Mouse (Mus musculus): ENCODE data around the gene Gfod2. TPM values are rescaled to one million over a fixed set of nuclear protein-coding genes. Genes with fewer than 3 reads are reported as not detected.

Gfod2 gene
- total and polyA plus RNA-seq, 3 experiments = 7.0 to 8.3 TPM; not detected in 1

GRCm38 (mm10) chr8:105794009-105794598, 35.6 kb upstream of the Gfod2 start:
- H3K27ac ChIP-seq (ENCODE audit: control insufficient read depth, low read depth, low read length) = no peak overlapping the region
- no peaks in the 10 kb centered on the region for H3K79me2 ChIP-seq (ENCODE audit: control insufficient read depth, insufficient read depth, low read length, poor library complexity)
- H3K4me3 ChIP-seq (ENCODE audit: control insufficient read depth in 1 of 2, insufficient read depth in 1 of 2, low read depth in 2 of 2, low read length in 2 of 2) = no peak overlapping the region
- TF ChIP-seq USF2 (IDR thresholded peaks at IDR 0.05; ENCODE audit: borderline replicate concordance in 1 of 2, insufficient read depth in 1 of 2, low read depth in 1 of 2, low read length in 2 of 2) (no peak), ZMIZ1 (IDR thresholded peaks at IDR 0.05; ENCODE audit: low read depth, low read length) (no peak), RCOR1 (IDR thresholded peaks at IDR 0.05; ENCODE audit: low read depth, low read length) (no peak)
- H3K27me3 ChIP-seq (ENCODE audit: control insufficient read depth in 1 of 2, insufficient read depth in 2 of 2, low read length in 2 of 2) = no peaks in the 10 kb centered on the region
- no peak for DNase-seq (ENCODE audit: low read depth, low spot score)
- H3K9ac ChIP-seq (ENCODE audit: control insufficient read depth, low read depth, low read length, poor library complexity, severe bottlenecking) = no peak overlapping the region
- H3K36me3 ChIP-seq (ENCODE audit: control insufficient read depth in 1 of 2, insufficient read depth in 2 of 2, low read length in 2 of 2) = peaks cover 0 to 9% of the 10 kb centered on the region in 2 experiments; a peak in 3 of 4 replicates
- peaks cover 3 to 12% of the 10 kb centered on the region in 2 experiments; a peak in 3 of 4 replicates for H3K4me1 ChIP-seq (ENCODE audit: control insufficient read depth in 1 of 2, insufficient read depth in 2 of 2, low read length in 2 of 2)
- no peaks in the 10 kb centered on the region for H3K9me3 ChIP-seq (replicated peaks; ENCODE audit: insufficient read depth, low read length)

GRCm38 (mm10) chr8:105793331-105793730, 34.9 kb upstream of the Gfod2 start:
- H3K4me1 ChIP-seq (ENCODE audit: control insufficient read depth in 1 of 2, insufficient read depth in 2 of 2, low read length in 2 of 2) = peaks cover 0 to 4% of the 10 kb centered on the region in 2 experiments; a peak in 2 of 4 replicates

GRCm38 (mm10) chr8:105789626-105790025, 31.2 kb upstream of the Gfod2 start:
- Histone ChIP-seq H3K36me3 (ENCODE audit: control insufficient read depth in 1 of 2, insufficient read depth in 2 of 2, low read length in 2 of 2) (peaks cover 0 to 2% of the 10 kb centered on the region in 2 experiments; a peak in 1 of 4 replicates), H3K4me3 (ENCODE audit: control insufficient read depth in 1 of 2, insufficient read depth in 1 of 2, low read depth in 2 of 2, low read length in 2 of 2) (no peak overlapping the region), H3K9ac (ENCODE audit: control insufficient read depth, low read depth, low read length, poor library complexity, severe bottlenecking) (no peak overlapping the region), H3K9me3 (replicated peaks; ENCODE audit: insufficient read depth, low read length) (no peaks in the 10 kb centered on the region), H3K27ac (ENCODE audit: control insufficient read depth, low read depth, low read length) (no peak overlapping the region), H3K79me2 (ENCODE audit: control insufficient read depth, insufficient read depth, low read length, poor library complexity) (no peaks in the 10 kb centered on the region), H3K4me1 (ENCODE audit: control insufficient read depth in 1 of 2, insufficient read depth in 2 of 2, low read length in 2 of 2) (peaks cover 0 to 4% of the 10 kb centered on the region in 2 experiments; a peak in 1 of 4 replicates), H3K27me3 (ENCODE audit: control insufficient read depth in 1 of 2, insufficient read depth in 2 of 2, low read length in 2 of 2) (no peaks in the 10 kb centered on the region)
- TF ChIP-seq HCFC1 (IDR thresholded peaks at IDR 0.05; ENCODE audit: low read depth, low read length) = no peak
- no peak for TF ChIP-seq KAT2A (conservative IDR thresholded peaks at IDR 0.05; ENCODE audit: low read depth, low read length)
- TF ChIP-seq CHD2 (IDR thresholded peaks at IDR 0.05; ENCODE audit: low read length) = no peak
- no peak for TF ChIP-seq CTCF (IDR thresholded peaks at IDR 0.05 in 2 of 3, conservative IDR thresholded peaks at IDR 0.05 in 1 of 3; ENCODE audit: control insufficient read depth in 1 of 3, insufficient read depth in 1 of 3, low read depth in 2 of 3, low read length in 3 of 3, poor library complexity in 1 of 3, severe bottlenecking in 1 of 3)
- TF ChIP-seq ELF1 (IDR thresholded peaks at IDR 0.05; ENCODE audit: low read depth, low read length) = no peak
- no peak for TF ChIP-seq UBTF (IDR thresholded peaks at IDR 0.05; ENCODE audit: borderline replicate concordance, insufficient read depth, low read depth, low read length)
- TF ChIP-seq TAL1 (IDR thresholded peaks at IDR 0.05; ENCODE audit: low read length) = no peak
- no peak for TF ChIP-seq ZKSCAN1 (IDR thresholded peaks at IDR 0.05; ENCODE audit: low read depth, low read length)
- no peak for TF ChIP-seq ZC3H11A (IDR thresholded peaks at IDR 0.05; ENCODE audit: low read depth, low read length)
- TF ChIP-seq SMC3 (IDR thresholded peaks at IDR 0.05; ENCODE audit: low read depth, low read length) = no peak
- no peak for TF ChIP-seq ZNF384 (IDR thresholded peaks at IDR 0.05; ENCODE audit: low read depth, low read length)
- TF ChIP-seq TBP (IDR thresholded peaks at IDR 0.05; ENCODE audit: low read depth, low read length) = no peak
- no peak for DNase-seq (ENCODE audit: low read depth, low spot score)

More at GRCm38 (mm10) chr8:105793331-105793730, 34.9 kb upstream of the Gfod2 start:
- no peak overlapping the region for H3K4me3 ChIP-seq (ENCODE audit: control insufficient read depth in 1 of 2, insufficient read depth in 1 of 2, low read depth in 2 of 2, low read length in 2 of 2)
- H3K36me3 ChIP-seq (ENCODE audit: control insufficient read depth in 1 of 2, insufficient read depth in 2 of 2, low read length in 2 of 2) = peaks cover 0 to 2% of the 10 kb centered on the region in 2 experiments; a peak in 1 of 4 replicates
- H3K79me2 ChIP-seq (ENCODE audit: control insufficient read depth, insufficient read depth, low read length, poor library complexity) = no peaks in the 10 kb centered on the region
- no peak overlapping the region for H3K27ac ChIP-seq (ENCODE audit: control insufficient read depth, low read depth, low read length)
- no peak overlapping the region for H3K9ac ChIP-seq (ENCODE audit: control insufficient read depth, low read depth, low read length, poor library complexity, severe bottlenecking)
- TF ChIP-seq ZKSCAN1 (IDR thresholded peaks at IDR 0.05; ENCODE audit: low read depth, low read length) = no peak
- TF ChIP-seq MAZ (IDR thresholded peaks at IDR 0.05; ENCODE audit: low read depth, low read length) = no peak
- no peak for TF ChIP-seq MAX (IDR thresholded peaks at IDR 0.05; ENCODE audit: low read length)
- TF ChIP-seq POLR2AphosphoS5 (IDR thresholded peaks at IDR 0.05; ENCODE audit: borderline replicate concordance, low read depth, low read length) = no peak
- no peaks in the 10 kb centered on the region for H3K27me3 ChIP-seq (ENCODE audit: control insufficient read depth in 1 of 2, insufficient read depth in 2 of 2, low read length in 2 of 2)
- no peaks in the 10 kb centered on the region for H3K9me3 ChIP-seq (replicated peaks; ENCODE audit: insufficient read depth, low read length)
- no peak for DNase-seq (ENCODE audit: low read depth, low spot score)
